Mouse (Mus musculus) urinary bladder, adult 18-20 months (tissue): Measurements from ENCODE around the gene Sgk1.

ENCODE experiments used
- DNase-seq, 2 experiments: peaks; one replicate each; pipeline ENCODE4 v3.0.0; 2022; ENCODE audit warnings: low spot score in 2 of 2, mixed read lengths in 2 of 2

Gene Sgk1

GRCm38 (mm10) chr10:21973676-21974075 is 91.7 kb downstream of the Sgk1 start:
- DNase-seq = no peak

- DNase-seq = no peak
Measured at GRCm38 (mm10) chr10:21974801-21975200, 92.8 kb downstream of the Sgk1 start.

- DNase-seq = no peak
Measured at GRCm38 (mm10) chr10:21975384-21975783, 93.4 kb downstream of the Sgk1 start.

GRCm38 (mm10) chr10:21976253-21976652 is 94.3 kb downstream of the Sgk1 start:
- no peak for DNase-seq

GRCm38 (mm10) chr10:21978421-21978820 is 96.4 kb downstream of the Sgk1 start:
- no peak for DNase-seq

- no peak for DNase-seq
Measured at GRCm38 (mm10) chr10:21979286-21979965, 97.4 kb downstream of the Sgk1 start.

- DNase-seq = no peak
Measured at GRCm38 (mm10) chr10:21980780-21981435, 98.9 kb downstream of the Sgk1 start.

GRCm38 (mm10) chr10:21982303-21982702 is 100.3 kb downstream of the Sgk1 start:
- no peak for DNase-seq

- DNase-seq = no peak
Measured at GRCm38 (mm10) chr10:21988489-21988888, 106.5 kb downstream of the Sgk1 start.

- peak; percentile 72 to 82 for DNase-seq
Measured at GRCm38 (mm10) chr10:21991351-21991840, 109.4 kb downstream of the Sgk1 start.

GRCm38 (mm10) chr10:21991986-21992833 is 110.2 kb downstream of the Sgk1 start:
- DNase-seq = peak in 1 of 2 experiments; percentile 39

GRCm38 (mm10) chr10:21992834-21993514 is 111.0 kb downstream of the Sgk1 start:
- peak; percentile 69 to 78 for DNase-seq

- DNase-seq = peak in 1 of 2 experiments; percentile 58
Measured at GRCm38 (mm10) chr10:21993515-21994373, 111.8 kb downstream of the Sgk1 start.

GRCm38 (mm10) chr10:21994431-21994914 is 112.5 kb downstream of the Sgk1 start:
- DNase-seq = peak; percentile 96 to 99

GRCm38 (mm10) chr10:21995221-21995620 is 113.2 kb downstream of the Sgk1 start:
- DNase-seq = peak in 1 of 2 experiments; percentile 34

- peak; percentile 59 to 78 for DNase-seq
Measured at GRCm38 (mm10) chr10:21995661-21996308, 113.8 kb downstream of the Sgk1 start.

- no peak for DNase-seq
Measured at GRCm38 (mm10) chr10:21996660-21997447, 114.9 kb downstream of the Sgk1 start.

GRCm38 (mm10) chr10:21997550-21998204 is 115.7 kb downstream of the Sgk1 start:
- no peak for DNase-seq
